Mouse (Mus musculus) skeletal muscle tissue, adult 2 months (tissue): ENCODE data around the gene Tmc8.

ENCODE experiments used
- DNase-seq: peaks from one replicate; pipeline ENCODE4 v3.0.0-alpha.2; 2012; ENCODE audit warnings: low read depth, low spot score

The Tmc8 gene

DNA sequence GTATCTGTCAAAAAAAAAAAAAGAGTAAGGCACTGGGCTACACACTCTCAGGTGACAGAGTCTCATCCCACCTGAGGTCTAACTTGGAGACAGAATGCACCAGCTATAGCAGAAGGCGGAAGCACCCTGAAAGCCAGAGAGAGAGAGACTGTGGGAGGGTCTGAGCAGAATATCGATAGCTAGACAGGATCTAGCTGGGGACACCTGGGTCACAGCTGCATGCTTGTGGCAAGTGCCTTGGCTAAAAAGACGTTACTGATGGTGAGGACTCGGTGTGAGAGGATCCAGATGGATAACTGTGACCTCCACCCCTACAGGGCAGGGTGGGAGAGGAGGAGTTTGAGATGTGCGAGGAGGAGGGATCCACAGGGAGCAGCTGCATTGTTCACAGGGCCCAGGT lies 15.1 kb downstream of the Tmc8 start:
- no peak for DNase-seq

DNA sequence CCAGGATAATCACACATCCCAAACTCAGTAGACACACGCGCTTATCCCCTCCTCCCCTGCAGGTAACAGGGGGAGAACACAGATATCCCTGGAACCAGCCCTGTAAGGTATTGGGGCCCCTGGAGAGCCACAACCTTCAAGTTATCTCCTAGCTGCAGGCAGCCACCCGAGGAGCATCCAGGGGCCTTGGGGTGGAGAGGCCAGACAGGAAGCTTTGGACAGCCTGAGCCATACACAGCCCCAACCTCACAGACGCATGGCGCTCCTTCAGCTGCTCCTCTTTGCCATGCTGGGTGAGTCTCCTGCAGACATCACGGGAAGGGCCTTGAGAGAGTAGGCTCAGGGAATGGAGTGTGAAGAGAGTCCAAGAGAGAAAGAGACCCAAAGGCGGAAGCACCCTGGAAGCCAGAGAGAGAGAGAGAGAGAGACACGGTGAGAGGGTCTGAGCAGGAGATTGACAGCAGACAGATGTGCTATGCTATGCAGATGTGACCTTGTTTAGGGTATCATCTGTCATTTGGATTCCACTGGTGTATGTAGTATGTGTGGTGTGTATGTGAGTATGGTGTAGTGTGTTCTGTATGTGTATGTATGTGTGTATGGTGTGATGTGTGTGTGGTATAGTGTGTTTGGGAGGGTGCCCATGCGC lies 15.8 kb downstream of the Tmc8 start, which contains the start of gene 6030468B19Rik:
Gene 6030468B19Rik (plus strand): TSS at position 150 of the 649 bp plus-strand sequence.
- DNase-seq, result no peak

DNA sequence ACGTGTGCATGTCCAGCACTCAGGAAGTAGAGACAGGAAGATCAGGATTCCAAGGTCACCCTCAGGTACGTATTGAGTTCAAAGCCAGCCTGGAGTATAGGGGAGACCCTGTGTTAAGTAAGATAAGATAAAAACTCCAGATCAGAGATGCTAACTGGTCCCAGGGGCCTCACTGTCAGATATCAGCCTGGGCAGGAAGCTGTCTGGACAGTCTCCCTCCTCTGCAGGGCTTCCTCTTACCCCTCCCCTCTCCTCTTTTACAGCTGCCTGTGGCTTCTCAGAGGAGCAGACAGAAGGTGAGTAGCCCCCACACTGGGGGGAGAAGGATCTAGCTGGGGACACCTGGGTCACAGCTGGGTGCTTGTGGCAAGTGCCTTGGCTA lies 16.3 kb downstream of the Tmc8 start:
- DNase-seq, result no peak

DNA sequence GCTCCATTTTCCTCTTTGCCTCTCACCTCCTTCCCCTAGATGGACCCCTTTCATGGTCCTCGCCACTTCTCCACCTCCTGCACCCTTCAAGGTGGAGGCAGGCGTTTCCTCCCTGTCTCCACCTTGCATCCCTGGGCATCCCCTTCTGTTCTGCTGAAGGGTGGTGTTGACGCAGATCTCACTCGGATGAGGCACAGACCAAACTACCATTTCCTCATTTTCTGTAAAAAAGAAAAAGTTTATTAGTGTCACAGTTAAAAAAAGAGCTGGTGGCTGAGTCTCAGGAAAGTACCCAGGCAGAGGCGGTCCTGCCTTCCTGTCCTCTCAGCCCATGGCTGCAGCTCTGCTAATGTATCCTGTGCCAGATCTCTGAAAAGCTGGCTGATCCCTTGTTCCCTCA lies 17.3 kb downstream of the Tmc8 start:
- no peak for DNase-seq

DNA sequence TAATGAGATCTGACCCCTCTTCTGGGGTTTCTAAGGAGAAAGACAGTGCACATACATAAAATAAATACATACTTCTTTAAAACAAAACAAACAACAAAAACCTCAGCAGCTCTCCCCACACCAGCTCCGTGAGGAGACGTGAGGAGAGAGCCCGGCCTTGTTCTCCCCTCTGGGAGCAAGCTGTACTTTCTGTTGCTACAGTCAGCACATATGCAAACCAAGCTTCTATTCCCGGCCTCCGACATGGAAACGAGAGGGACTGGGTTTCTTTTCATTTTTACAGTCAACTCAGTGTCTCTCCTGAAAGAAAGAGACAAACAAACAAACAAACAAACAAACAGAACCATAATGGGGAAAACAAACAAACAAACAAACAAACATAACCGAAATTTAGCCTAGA lies 18.2 kb downstream of the Tmc8 start:
- DNase-seq, result no peak

DNA sequence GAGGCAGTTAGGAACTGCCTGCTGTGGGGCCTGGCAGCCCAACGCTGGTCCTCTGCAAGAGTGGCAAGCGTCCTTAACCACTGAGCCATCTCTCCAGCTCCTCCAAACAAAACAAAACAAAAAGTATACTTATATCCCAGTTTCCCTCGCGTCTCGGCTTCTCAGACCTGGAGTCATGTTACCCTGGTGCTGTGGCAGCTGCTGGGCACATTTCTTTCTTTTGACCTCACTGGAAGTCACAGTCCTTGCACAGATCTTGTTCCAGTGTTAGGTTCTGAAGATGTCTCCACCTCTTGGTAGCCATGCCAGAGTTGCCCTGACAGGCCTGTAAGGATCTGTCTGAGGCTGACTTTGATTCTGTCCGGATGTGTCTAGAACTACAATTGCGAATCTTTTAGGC lies 19.8 kb downstream of the Tmc8 start:
- DNase-seq, result no peak

DNA sequence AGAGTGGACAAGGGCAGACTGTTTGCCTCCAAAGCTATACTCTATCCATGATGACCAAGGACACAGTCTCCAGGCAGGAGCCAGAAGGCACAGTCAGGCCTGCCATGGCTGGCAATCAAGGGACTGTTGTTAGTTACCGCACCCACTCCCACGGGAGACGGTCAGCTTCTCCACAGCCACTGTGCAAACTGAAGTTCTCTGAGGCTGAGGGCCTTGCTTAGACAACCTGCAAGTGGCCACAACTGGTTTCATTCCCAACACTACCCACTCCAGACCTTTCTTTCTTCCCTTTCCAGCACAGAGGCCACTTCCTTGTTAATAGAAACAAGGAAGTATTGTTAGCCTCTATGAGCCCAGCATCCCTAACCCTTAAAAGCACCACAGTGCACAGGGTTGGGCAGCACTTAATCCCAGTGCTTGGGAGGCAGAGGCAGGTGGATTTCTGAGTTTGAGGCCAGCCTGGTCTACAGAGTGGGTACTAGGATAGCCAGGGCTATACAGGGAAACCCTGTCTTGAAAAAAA lies 21.4 kb downstream of the Tmc8 start:
- no peak for DNase-seq

DNA sequence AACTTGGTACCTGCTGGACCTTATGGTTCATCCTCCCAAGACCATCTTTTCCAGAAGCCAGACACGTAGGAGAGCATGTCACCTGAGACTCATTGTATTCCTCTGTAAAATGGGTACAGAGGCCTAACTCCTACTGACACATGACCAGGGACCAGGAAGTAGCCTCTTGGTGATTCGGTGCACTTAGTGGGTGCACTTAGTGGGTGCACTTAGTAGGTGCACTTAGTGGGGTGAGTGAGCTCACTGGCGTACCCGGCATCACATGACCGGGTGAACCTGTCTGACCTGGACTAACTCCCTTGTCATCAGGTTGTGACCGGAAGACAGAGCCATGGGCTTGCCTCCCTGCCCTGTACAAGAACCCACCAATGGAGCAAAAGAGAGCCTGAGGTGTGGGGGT lies 24.9 kb downstream of the Tmc8 start:
- no peak for DNase-seq

DNA sequence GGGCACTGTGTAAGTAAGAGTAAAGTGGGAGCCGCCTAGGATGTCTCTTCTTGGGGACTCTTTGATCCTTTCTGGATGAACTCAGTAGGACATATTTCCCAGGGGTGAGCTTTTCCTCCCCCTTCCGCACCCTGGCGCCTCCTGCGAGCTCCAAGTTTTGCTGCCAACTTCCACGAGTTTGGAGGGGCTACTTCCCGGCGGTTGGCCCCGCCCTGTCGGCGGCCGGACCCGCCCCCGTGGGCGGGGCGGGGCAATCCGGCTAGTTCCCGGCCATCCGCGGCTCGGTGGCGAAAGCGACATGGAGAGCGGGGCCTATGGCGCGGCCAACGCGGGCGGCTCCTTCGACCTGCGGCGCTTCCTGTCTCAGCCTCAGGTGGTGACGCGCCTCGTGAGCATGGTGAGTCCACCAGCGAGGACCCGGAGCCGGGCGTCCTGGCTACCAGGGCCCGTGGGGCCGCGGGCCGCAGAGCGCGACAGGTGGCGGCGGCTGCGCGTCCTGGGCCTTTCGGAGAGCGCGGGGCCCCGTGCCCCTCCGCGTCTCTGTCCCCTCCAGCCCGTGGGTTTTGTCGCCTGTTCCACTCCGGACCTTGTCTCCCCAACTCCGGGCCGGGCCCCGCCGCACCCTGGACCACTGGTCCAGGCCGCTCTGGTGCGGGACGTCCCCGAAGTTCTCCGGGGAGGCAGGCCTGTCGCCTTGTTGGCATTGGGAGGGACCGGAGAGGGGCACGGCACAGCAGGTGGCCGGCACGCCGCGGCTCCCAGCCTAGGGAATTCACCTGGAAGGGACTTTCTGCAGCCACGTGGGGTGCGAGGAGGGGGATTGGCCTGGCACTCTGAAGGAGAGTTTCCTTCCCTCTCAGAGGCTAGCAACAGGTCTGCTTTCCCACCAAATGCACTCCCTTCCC lies 27.8 kb downstream of the Tmc8 start, which contains the start of the genes Gm20708 and Syngr2:
Gene Gm20708 (plus strand): TSS at position 262 of the 905 bp plus-strand sequence.
Gene Syngr2 (plus strand): TSS at position 262 of the 905 bp plus-strand sequence.
- DNase-seq, result no peak

DNA sequence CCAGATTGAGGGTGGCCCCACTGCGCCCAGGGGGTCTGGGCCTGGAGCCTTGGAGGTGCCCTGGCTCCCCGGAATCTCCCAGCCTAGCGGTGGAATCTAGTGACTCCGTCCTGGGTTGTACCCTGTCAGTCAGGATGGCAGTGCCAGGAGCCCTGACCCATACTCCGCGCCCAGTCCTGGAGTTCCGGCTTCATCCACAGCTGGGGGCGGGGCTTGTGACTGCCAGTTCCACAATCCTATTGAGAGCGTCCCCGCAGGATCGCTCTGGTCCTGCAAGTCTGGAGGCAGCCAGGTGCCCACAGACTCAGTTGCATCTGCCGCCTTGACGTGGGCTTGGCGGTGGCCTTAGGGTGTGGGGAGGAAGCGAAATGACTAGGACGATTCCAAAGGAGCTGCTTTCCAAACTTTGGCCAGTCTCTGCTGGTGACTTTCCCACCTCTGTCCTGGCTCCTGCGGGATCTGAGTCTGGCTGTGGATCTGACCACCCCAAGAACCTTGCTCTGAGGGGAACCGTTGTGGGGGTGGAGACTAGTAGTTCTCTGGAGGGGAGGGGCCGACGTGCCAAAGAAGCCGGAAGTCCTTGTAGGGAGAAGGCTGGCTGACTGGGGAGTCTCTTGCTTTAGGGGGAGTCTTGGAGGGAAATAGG lies 28.6 kb downstream of the Tmc8 start:
- peak; percentile 82 for DNase-seq

DNA sequence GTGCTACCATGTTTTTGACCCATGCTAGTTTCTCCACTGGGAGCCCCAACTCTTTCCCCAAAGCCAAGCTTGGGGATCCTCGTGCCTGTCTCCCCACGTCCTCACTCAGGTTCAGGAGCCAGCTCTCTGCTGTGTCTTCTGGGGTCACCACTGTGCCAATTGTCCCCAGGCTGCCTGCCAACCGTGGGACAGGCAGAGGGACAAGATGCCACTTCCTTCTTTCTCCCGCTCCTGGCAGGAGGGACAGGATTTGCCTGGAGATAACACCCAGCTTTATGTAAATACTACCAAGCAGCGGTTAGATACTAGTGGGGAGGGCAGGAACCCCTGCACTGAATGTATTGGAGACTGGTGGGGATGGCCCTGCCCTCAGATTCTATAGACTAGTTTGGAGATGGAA lies 32.0 kb downstream of the Tmc8 start:
- no peak for DNase-seq

DNA sequence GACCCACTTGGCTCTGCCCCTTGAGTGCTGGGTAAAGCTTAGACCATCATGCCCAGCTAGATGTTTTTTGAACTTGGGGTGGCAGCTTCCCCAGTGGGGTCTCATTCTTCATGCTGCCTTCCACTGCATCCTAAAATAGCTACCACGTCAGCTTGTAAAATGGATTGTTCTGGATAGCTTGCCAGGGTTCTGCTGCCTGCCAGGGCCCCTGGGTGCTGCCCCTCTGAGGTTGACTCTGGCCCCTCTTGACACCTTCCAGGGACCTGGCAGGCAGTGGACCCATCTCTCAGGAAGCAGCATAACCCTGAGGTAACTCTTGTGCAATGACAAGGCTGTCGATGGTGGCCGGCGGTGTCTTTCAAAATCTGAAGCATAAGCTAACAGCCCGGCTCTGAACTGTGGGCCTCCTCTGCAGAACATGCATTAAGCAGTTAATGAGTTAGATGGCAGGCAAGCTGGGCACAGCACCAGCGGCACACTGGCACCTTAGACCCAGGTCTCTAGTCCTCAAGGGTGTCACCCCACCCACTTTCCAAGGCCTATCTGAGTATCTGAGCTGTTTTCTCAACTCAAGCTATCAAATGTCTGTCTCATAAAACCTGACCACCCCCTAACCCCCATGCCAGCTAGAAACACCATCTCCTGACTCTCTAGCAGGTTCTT lies 33.0 kb downstream of the Tmc8 start:
- no peak for DNase-seq

DNA sequence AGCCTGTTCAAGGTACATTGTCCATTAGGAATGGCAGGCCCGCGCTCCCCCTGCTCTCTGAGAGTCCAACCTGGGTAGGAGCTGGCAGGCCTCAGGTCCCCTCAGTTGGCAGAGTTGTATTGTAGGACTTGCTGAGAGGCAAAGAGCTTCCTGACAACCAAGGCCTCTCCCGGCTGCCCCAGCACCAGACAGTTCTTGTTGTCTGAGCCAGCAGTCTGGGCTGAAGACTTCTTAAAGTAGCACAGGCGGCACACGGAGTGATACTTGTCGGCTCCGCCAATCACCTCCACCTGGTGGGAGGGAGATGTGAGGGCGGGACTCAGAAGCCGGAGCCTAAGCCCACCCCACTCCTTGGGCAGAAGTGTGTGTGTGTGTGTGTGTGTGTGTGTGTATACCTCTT lies 34.0 kb downstream of the Tmc8 start:
- DNase-seq, result peak; percentile 74

DNA sequence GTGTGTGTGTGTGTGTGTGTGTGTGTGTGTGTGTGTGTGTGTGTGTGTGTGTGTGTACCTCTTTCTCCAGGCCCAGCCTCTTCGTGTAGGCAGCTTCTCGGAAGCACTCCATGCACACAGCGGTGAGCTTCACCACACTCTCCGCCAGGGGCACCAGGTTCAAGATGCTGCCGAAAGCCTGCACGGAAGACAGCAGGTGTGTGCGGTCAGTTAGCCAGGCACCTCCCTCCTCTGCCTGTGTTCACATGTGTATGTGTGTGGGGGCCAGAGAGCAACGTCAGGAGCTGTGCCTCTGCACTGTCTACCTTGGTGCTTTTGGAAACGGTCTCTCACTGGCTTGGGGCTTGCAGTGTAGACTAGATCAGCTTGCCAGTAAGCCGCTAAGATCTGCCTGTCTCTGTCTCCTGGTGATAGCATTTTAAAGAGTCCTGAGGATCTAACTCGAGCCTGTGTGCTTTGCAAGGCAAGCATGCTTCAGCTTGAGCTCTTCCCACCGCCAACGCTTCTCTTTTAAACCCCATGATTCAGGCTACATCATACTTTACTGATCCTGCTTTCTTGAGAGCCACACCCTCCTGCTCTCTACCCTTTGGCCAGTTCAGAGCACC lies 34.6 kb downstream of the Tmc8 start:
- no peak for DNase-seq

DNA sequence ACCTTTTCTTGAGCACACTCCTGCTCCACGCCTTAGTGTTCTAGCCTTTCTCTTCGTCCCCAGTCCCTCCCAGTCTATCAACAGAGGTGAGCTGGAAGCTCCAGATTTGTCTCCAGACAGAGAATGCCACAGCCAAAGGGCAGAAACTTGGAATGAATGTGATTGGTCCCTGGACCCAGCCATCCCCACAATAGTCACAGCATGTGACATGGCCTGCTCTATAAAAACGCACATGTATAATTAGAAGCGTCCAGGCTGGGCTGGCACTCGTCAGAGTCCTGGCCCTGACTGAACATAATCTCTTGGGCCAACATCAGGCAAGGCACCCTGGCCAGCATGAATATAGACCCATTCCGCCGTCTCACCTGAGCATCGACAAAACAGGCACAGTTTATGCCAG lies 37.2 kb downstream of the Tmc8 start:
- DNase-seq, result peak; percentile 94

DNA sequence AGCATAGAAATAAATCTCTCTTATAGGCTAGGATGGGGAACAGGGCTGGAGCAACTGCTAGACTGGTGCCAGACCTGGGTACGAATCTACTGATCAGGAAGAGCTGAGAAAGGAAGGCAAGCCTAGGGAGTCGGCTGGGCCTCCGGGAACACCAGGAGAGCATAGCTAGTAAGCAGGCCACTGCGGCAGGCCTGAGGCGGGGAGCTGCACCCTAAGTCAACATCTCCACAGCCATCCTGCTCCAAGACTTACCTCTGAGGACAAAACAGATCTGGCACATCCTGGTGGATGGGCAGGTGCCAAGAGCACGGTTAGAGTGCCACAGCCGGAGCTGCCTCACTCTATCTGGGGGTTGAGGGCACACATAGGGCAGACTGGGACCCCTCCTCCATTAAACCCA lies 38.3 kb downstream of the Tmc8 start:
- no peak for DNase-seq

DNA sequence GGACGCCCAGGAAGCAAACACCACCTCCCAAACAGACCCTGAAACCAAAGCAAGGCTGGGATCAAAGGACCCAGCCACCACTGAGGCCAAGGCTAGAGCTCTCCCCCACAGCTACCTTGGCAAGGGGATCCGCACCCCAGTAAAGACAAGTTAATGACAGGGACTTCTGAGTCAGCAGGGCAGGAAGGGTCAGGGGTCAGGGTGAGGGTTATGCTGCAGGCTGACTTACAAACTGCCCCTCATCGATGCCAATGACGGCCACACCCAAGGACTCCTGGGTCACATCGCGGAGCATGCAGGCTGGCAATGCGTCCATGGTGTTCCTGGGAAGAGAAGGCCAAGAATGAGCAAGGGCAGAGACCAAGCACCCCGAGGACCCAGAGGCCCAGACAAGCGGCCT lies 40.0 kb downstream of the Tmc8 start:
- DNase-seq, result no peak

DNA sequence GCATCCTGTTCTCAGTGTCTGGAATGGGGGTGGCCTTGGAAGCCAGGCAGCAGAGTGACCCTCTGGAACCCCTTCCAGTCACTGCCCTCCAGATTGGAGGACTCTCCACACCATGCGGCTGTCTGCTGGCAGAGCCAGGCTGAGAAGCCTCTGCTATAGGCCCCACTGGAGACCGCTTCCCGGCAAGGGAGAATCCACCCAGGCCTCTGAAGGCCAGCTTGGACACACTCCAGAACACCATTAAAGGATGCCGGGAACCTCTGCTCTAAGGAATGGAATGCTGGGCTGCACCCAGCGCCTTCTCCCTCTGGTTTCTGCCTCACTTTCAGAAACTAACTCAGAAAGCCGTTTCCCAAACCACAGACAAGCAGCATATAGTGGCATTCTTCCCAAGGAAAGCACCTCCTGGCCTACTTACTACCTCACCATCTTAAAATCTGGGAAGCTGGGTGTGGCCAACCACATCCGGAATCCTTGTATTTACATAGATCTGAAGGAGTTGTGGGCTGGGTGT lies 40.9 kb downstream of the Tmc8 start:
- DNase-seq, result no peak

DNA sequence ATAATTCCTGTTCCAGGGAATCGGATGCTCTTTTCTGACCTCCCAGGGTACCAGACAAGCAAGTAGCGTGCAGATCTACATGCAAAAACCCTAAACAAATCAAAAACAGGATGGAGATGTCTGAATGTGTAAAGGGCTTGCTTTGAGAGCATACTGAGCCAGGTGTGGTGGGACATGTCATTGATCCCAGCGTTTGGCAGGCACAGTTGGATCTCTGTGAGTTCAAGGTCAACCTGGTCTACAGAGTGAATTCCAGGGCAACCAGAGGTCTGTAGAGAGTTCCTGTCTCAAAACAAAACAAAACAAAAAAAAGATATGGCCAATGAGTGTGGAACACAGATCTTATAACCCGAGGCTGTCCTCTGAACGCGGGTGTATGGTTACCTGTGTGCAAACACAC lies 41.5 kb downstream of the Tmc8 start:
- no peak for DNase-seq

DNA sequence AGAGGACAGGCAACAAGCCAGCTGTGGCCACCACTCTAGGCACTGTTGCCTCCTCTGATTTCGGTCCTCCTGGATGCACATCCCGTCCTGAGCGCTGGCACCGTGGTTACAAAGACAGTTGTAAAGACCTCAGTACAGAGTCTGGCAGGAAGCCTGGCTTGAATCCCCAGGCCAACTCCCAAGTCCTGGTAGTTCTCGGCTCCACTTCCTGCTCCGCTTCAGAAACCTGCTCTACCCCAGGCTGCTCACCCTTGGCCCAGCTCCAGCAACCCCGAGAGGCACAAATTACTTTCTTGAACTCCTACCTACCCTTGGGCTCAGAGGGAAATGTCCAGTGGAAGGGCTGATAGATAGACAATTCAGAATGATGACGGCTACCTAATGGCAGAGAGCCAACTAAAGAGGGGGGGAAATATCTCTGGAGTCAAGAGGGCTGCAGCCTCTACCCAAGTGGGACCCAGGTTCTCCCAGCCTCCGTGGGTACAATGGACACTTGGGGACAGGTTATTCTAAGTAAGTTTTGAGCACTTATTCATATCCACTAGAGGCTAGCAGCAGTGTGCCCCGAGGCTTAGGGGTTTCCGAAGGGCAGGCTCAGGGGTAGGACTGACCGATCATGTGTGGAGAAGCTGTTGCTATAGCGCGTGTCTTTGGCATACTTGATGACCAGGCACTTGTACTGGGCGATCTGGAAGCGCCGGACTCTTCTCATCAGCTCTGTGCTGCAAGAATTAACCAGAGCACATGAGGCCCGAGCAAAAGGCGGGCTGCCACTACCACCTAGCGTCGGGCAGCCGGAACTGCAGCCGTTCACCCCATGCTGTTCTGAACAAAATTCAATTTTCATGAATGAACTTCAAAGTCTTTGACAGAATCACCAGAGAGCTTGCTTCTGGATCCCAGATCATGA lies 42.4 kb downstream of the Tmc8 start:
- DNase-seq, result peak; percentile 78
